Mouse (Mus musculus) CH12.LX (cell line): Measurements from ENCODE around the gene Mettl23.

Experiments
- CTCF ChIP-seq, 2 experiments: IDR thresholded peaks in 1 of 2; conservative IDR thresholded peaks in 1 of 2; 2 replicates each; pipeline ENCODE4 v1.5.1; 2011 to 2012; ENCODE audit warnings: low read depth in 2 of 2, low read length in 2 of 2, improper control_type of control experiment in 1 of 2, inconsistent platforms in 1 of 2, mild to moderate bottlenecking in 1 of 2, moderate library complexity in 1 of 2
- EP300 ChIP-seq: IDR thresholded peaks from 2 replicates; pipeline ENCODE4 v1.6.1; 2011; ENCODE audit warnings: low read length, improper control_type of control experiment
- POLR2A ChIP-seq: IDR thresholded peaks from 2 replicates; pipeline ENCODE4 v1.6.1; 2011; ENCODE audit warnings: low read depth, mild to moderate bottlenecking, improper control_type of control experiment, low read length

GRCm38 (mm10) chr11:116869641-116870040 is 26.6 kb downstream of the Mettl23 start:
- TF ChIP-seq CTCF (conservative IDR thresholded peaks at IDR 0.05 in 1 of 2, IDR thresholded peaks at IDR 0.05 in 1 of 2; ENCODE audit: low read depth in 2 of 2, low read length in 2 of 2) (no peak), POLR2A (no peak), EP300 (peak; percentile 43)
